Mouse (Mus musculus) liver, postnatal 0 days (tissue): ENCODE measurements around the gene Gm9887. TPM values are rescaled to one million over a fixed set of nuclear protein-coding genes. Genes with fewer than 3 reads are reported as not detected.

ENCODE experiments used
- ATAC-seq: fragments of 200-750 bp; cut with Nextera tagmentation; 2 replicates; pipeline ENCODE4 v1.8.0; 2017; ENCODE audit warnings: mild to moderate bottlenecking, moderate library complexity
- DNase-seq: peaks from one replicate; pipeline ENCODE4 v3.0.0-alpha.2; 2016
- H3K27ac ChIP-seq: fragments of 300-500 bp; sonication (generic); 2 replicates; pipeline ENCODE4 v1.5.1; 2014; ENCODE audit warnings: antibody characterized with exemption, moderate library complexity, mild to moderate bottlenecking, low read depth
- H3K27me3 ChIP-seq: fragments of 300-500 bp; sonication (generic); 2 replicates; pipeline ENCODE4 v1.6.1; 2014; ENCODE audit warnings: low read length, control low read depth, mixed read lengths; ENCODE audit not compliant: insufficient read depth
- H3K36me3 ChIP-seq: fragments of 300-500 bp; sonication (generic); replicated peaks from 2 replicates; pipeline ENCODE4 v1.6.1; 2014; ENCODE audit warnings: mild to moderate bottlenecking, control low read depth, low read length, moderate library complexity, mixed read lengths; ENCODE audit not compliant: insufficient read depth
- H3K4me1 ChIP-seq: fragments of 300-500 bp; sonication (generic); 2 replicates; pipeline ENCODE4 v1.6.1; 2014; ENCODE audit warnings: antibody characterized with exemption, mild to moderate bottlenecking, control low read depth; ENCODE audit not compliant: insufficient read depth
- H3K4me2 ChIP-seq: fragments of 300-500 bp; sonication (generic); 2 replicates; pipeline ENCODE4 v1.6.1; 2014; ENCODE audit warnings: low read depth, mild to moderate bottlenecking, low read length, moderate library complexity, mixed read lengths
- H3K4me3 ChIP-seq: fragments of 300-500 bp; sonication (generic); 2 replicates; pipeline ENCODE4 v1.5.1; 2014; ENCODE audit warnings: low read depth, low read length
- H3K9ac ChIP-seq: fragments of 300-500 bp; sonication (generic); replicated peaks from 2 replicates; pipeline ENCODE4 v1.6.1; 2014; ENCODE audit warnings: mild to moderate bottlenecking, moderate library complexity
- H3K9me3 ChIP-seq: fragments of 300-500 bp; sonication (generic); 2 replicates; pipeline ENCODE4 v1.6.1; 2016; ENCODE audit warnings: mild to moderate bottlenecking, control low read depth, low read length, mixed read lengths
- CTCF ChIP-seq: sonication (generic); IDR thresholded peaks from 2 replicates; pipeline ENCODE4 v1.5.1; 2016; ENCODE audit warnings: antibody characterized with exemption, low read depth
- EP300 ChIP-seq: IDR thresholded peaks from 2 replicates; pipeline ENCODE4 v1.6.1; 2016; ENCODE audit warnings: antibody characterized with exemption, low read depth, mild to moderate bottlenecking
- WGBS: fragments of 180-500 bp; shearing (Covaris S2); extraction: QIAGEN DNeasy Blood & Tissue Kit; methylation state at CpG from one replicate; pipeline ENCODE4 v1.1.7; 2014; ENCODE audit not compliant: insufficient replicate concordance; 5-methylcytosine and 5-hydroxymethylcytosine counted together
- microRNA-seq: library from miRNA; unstranded; fragments of <30 nt; microRNA quantifications from one replicate; pipeline ENCODE4, GENCODE M21; 2016
- polyA plus RNA-seq: library from polyadenylated mRNA; unstranded; fragments of >200 nt; fragmentation: Nextera tagmentation; extraction: Ambion mirVana; gene quantifications from 2 replicates; pipeline ENCODE4 v1.2.1, GENCODE M21; 2015

The Gm9887 gene
- polyA plus RNA-seq, 1 experiment from 2014 or later = 1.00 TPM

DNA sequence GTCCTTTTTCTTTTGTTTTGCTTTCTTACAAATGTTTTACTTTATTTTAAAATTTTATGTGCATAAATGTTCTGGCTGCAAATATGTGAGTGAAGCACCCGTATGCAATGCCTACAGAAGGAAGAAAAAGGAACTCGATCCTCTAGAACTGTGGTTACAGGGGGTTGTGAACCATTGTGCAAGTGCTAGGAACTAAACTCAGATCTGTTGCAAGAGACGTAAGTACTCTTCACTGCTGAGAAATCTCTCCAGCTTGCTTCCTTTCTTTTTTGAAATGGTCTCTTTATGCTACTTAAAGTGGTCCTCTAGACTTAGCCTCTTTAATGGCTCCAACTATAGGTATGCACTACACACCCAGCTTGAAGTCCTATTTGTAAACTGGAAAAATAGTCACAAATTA, 41.1 kb downstream of the Gm9887 start:
- peak overlapping the region; percentile 24 for H3K27ac ChIP-seq
- ATAC-seq (no peak; the same call in 1 of the 2 replicates), DNase-seq (no peak)
- no peak overlapping the region for H3K4me2 ChIP-seq
- WGBS = 69% methylated on average over 3 of the region's 3 CpGs
- no peak overlapping the region for H3K9ac ChIP-seq
- H3K9me3 ChIP-seq = no peaks in the 10 kb centered on the region
- no peaks in the 10 kb centered on the region for H3K27me3 ChIP-seq
- no peak overlapping the region for H3K4me3 ChIP-seq
- H3K36me3 ChIP-seq = peaks cover 55% of the 10 kb centered on the region
- TF ChIP-seq CTCF (no peak), EP300 (no peak)
- no peaks in the 10 kb centered on the region for H3K4me1 ChIP-seq

Small RNA genes within 50 kb of the gene (microRNA-seq; reads per million reads assigned to microRNA genes)
- not detected for gene Gm47299
- gene Gm47305 = not detected

Other genes with a start within 250 kb of the Gm9887 start
- 1,274 and 1,279 TPM in 2 replicates for gene Rps29, start 213.3 kb downstream of the Gm9887 start, polyA plus RNA-seq
- 8.8 and 9.6 TPM in 2 replicates for gene Lrr1, start 203.6 kb downstream of the Gm9887 start, polyA plus RNA-seq
- 543 and 555 TPM in 2 replicates for gene Rpl36al, start 188.4 kb downstream of the Gm9887 start, polyA plus RNA-seq
- gene Mgat2, start 188.3 kb downstream of the Gm9887 start, polyA plus RNA-seq = 23.1 and 25.0 TPM in 2 replicates
- 9.1 and 10.2 TPM in 2 replicates for gene Gm49383, start 175.4 kb downstream of the Gm9887 start, polyA plus RNA-seq
- 2.9 and 3.0 TPM in 2 replicates for gene Dnaaf2, start 174.0 kb downstream of the Gm9887 start, polyA plus RNA-seq
- 8.3 and 9.5 TPM in 2 replicates for gene Gm49384, start 168.2 kb downstream of the Gm9887 start, polyA plus RNA-seq
- gene Pole2, start 144.3 kb downstream of the Gm9887 start, polyA plus RNA-seq = 8.0 and 9.3 TPM in 2 replicates
- gene Klhdc1, start 131.3 kb downstream of the Gm9887 start, polyA plus RNA-seq = 5.9 and 6.1 TPM in 2 replicates
- gene Klhdc2, start 75.8 kb downstream of the Gm9887 start, polyA plus RNA-seq = 54.2 and 59.3 TPM in 2 replicates
- gene Nemf, start 15.3 kb downstream of the Gm9887 start, polyA plus RNA-seq = 28.3 and 29.7 TPM in 2 replicates
- 33.8 and 44.6 TPM in 2 replicates for gene Arf6, start 308 bp downstream of the Gm9887 start, polyA plus RNA-seq
- gene Vcpkmt, start 210.6 kb upstream of the Gm9887 start, polyA plus RNA-seq = 7.0 and 9.1 TPM in 2 replicates